Comparison of ENCODE assay signal across 22 mouse cellular contexts in genomic region chr16:78229013-78229412, GRCm38 (mm10).
DNase-seq lines count a peak whose midpoint lies in the region; ATAC-seq and TF ChIP-seq lines count a peak whose summit lies in the region.
"Had no signal": no experiment of that assay in that cellular context is flagged by ENCODE, and none has a peak within 500 bp of the region (broad histone marks: within the 10 kb centered on the region; RNA-seq: fewer than 3 reads in every experiment).

No protein-coding gene starts in this region.

- 52% methylated on average over 4 of the region's 4 CpGs for WGBS in lung, postnatal 0 days
- WGBS in stomach, embryonic 15.5 days = 73% methylated on average over 4 of the region's 4 CpGs
- WGBS in stomach, embryonic 16.5 days = 64% methylated on average over 4 of the region's 4 CpGs
- 62% methylated on average over 4 of the region's 4 CpGs for WGBS in stomach, postnatal 0 days

- H3K9me3 ChIP-seq in lung, postnatal 0 days (ENCODE audit: low read length) = no peaks in the 10 kb centered on the region
- no peaks in the 10 kb centered on the region for H3K9me3 ChIP-seq in stomach, embryonic 15.5 days
- H3K9me3 ChIP-seq in stomach, embryonic 16.5 days (replicated peaks; ENCODE audit: control insufficient read depth, low read length) = no peaks in the 10 kb centered on the region
- H3K9me3 ChIP-seq in stomach, postnatal 0 days (ENCODE audit: control insufficient read depth, low read length) = no peaks in the 10 kb centered on the region

- no peak overlapping the region for H3K4me2 ChIP-seq in lung, postnatal 0 days (replicated peaks; ENCODE audit: low read depth, low read length)
- no peak overlapping the region for H3K4me2 ChIP-seq in stomach, embryonic 15.5 days
- H3K4me2 ChIP-seq in stomach, embryonic 16.5 days (ENCODE audit: low read depth, low read length) = no peak overlapping the region
- no peak overlapping the region for H3K4me2 ChIP-seq in stomach, postnatal 0 days (replicated peaks; ENCODE audit: low read depth)

- TF ChIP-seq EP300 in lung, postnatal 0 days (IDR thresholded peaks at IDR 0.05) = no peak
- no peak for TF ChIP-seq EP300 in stomach, postnatal 0 days (optimal IDR thresholded peaks at IDR 0.05)

- H3K4me1 ChIP-seq in lung, postnatal 0 days (ENCODE audit: insufficient read depth, low read depth, low read length) = no peaks in the 10 kb centered on the region
- H3K4me1 ChIP-seq in stomach, embryonic 15.5 days = no peaks in the 10 kb centered on the region
- H3K4me1 ChIP-seq in stomach, embryonic 16.5 days (ENCODE audit: control insufficient read depth, insufficient read depth, low read length) = no peaks in the 10 kb centered on the region
- no peaks in the 10 kb centered on the region for H3K4me1 ChIP-seq in stomach, postnatal 0 days (replicated peaks; ENCODE audit: control insufficient read depth, insufficient read depth)

- H3K9ac ChIP-seq in lung, postnatal 0 days (replicated peaks; ENCODE audit: low read depth) = no peak overlapping the region
- no peak overlapping the region for H3K9ac ChIP-seq in stomach, embryonic 15.5 days
- H3K9ac ChIP-seq in stomach, embryonic 16.5 days (ENCODE audit: low read length) = no peak overlapping the region
- H3K9ac ChIP-seq in stomach, postnatal 0 days (ENCODE audit: low read length) = no peak overlapping the region

- intact Hi-C loops in gastrocnemius, postnatal 14 days (cut with DNase I; ENCODE audit: low total_unique reads) = no loop called here

- no peaks in the 10 kb centered on the region for H3K27me3 ChIP-seq in lung, postnatal 0 days (replicated peaks; ENCODE audit: insufficient read depth, low read length)
- no peaks in the 10 kb centered on the region for H3K27me3 ChIP-seq in stomach, embryonic 15.5 days (replicated peaks)
- no peaks in the 10 kb centered on the region for H3K27me3 ChIP-seq in stomach, embryonic 16.5 days (ENCODE audit: control insufficient read depth, insufficient read depth, low read length)
- H3K27me3 ChIP-seq in stomach, postnatal 0 days (ENCODE audit: control insufficient read depth, insufficient read depth, low read length) = no peaks in the 10 kb centered on the region
- H3K27me3 ChIP-seq: CH12.LX, Patski had no signal

- TF ChIP-seq CTCF in lung, postnatal 0 days (IDR thresholded peaks at IDR 0.05) = no peak
- no peak for TF ChIP-seq CTCF in stomach, postnatal 0 days (IDR thresholded peaks at IDR 0.05; ENCODE audit: low read depth)

- no peak overlapping the region for H3K27ac ChIP-seq in lung, postnatal 0 days (ENCODE audit: low read length)
- H3K27ac ChIP-seq in stomach, embryonic 15.5 days = no peak overlapping the region
- no peak overlapping the region for H3K27ac ChIP-seq in stomach, embryonic 16.5 days (ENCODE audit: low read length)
- H3K27ac ChIP-seq in stomach, postnatal 0 days (replicated peaks) = no peak overlapping the region

- no peak for ATAC-seq in lung, postnatal 0 days
- peak; percentile 60; the same call in 1 of the 2 replicates for ATAC-seq in stomach, embryonic 15.5 days (ENCODE audit: insufficient read depth, low FRiP score, low read depth)
- ATAC-seq in stomach, embryonic 16.5 days (ENCODE audit: insufficient read depth, low FRiP score) = peak; percentile 74; the same call in 1 of the 2 replicates
- peak; percentile 77; the same call in 1 of the 2 replicates for ATAC-seq in stomach, postnatal 0 days (ENCODE audit: low FRiP score, low TSS enrichment)
- ATAC-seq: activated CD4-positive, CD25-positive, alpha-beta regulatory T cell, adult 4 months; CD4-positive, CD25-positive, alpha-beta regulatory T cell, adult 4 months; Patski had no signal

- DNase-seq in lung, postnatal 0 days (ENCODE audit: low spot score) = peak; percentile 18
- no peak for DNase-seq in lung, postnatal 25 days (ENCODE audit: low spot score)
- DNase-seq in stomach, postnatal 0 days (ENCODE audit: low spot score) = no peak
- DNase-seq in frontal cortex, postnatal 10 days (ENCODE audit: low spot score in 2 of 2) = no peak
- no peak for DNase-seq in cerebellum, postnatal 14 days
- DNase-seq in gastrocnemius, postnatal 14 days = no peak
- DNase-seq: adrenal gland, adult 2 months; adrenal gland, adult 8-10 months; adrenal gland, postnatal 10 days; adrenal gland, postnatal 14 days; adrenal gland, postnatal 25 days; adrenal gland, postnatal 36 days; B cell, adult 2 months; cerebellum, adult 11 months; cerebellum, adult 11-12 months had no signal

- H3K36me3 ChIP-seq in lung, postnatal 0 days (ENCODE audit: insufficient read depth, low read length) = no peaks in the 10 kb centered on the region
- H3K36me3 ChIP-seq in stomach, embryonic 15.5 days = no peaks in the 10 kb centered on the region
- H3K36me3 ChIP-seq in stomach, embryonic 16.5 days (ENCODE audit: control insufficient read depth, insufficient read depth, low read length) = no peaks in the 10 kb centered on the region
- no peaks in the 10 kb centered on the region for H3K36me3 ChIP-seq in stomach, postnatal 0 days (ENCODE audit: control insufficient read depth, insufficient read depth, low read length)
- H3K36me3 ChIP-seq: G1E had no signal

- H3K4me3 ChIP-seq in lung, postnatal 0 days (ENCODE audit: low read depth, low read length) = no peak overlapping the region
- no peak overlapping the region for H3K4me3 ChIP-seq in stomach, embryonic 15.5 days (replicated peaks)
- no peak overlapping the region for H3K4me3 ChIP-seq in stomach, embryonic 16.5 days (replicated peaks; ENCODE audit: low read length)
- no peak overlapping the region for H3K4me3 ChIP-seq in stomach, postnatal 0 days (ENCODE audit: low read depth, low read length)
